Mouse (Mus musculus) E14TG2a.4 (cell line): ENCODE results near the gene Xiap.

ENCODE experiments used
- H3K27me3 ChIP-seq: 2 replicates; pipeline ENCODE4 v1.6.1; 2014; ENCODE audit warnings: low read length, control low read depth; ENCODE audit not compliant: insufficient read depth
- H3K36me3 ChIP-seq: 2 replicates; pipeline ENCODE4 v1.6.1; 2014; ENCODE audit warnings: low read length, control low read depth; ENCODE audit not compliant: insufficient read depth
- H3K4me1 ChIP-seq: replicated peaks from 2 replicates; pipeline ENCODE4 v1.6.1; 2014; ENCODE audit warnings: low read depth, low read length, control low read depth
- H3K4me3 ChIP-seq: replicated peaks from 2 replicates; pipeline ENCODE4 v1.5.1; 2014; ENCODE audit warnings: mild to moderate bottlenecking, low read length
- H3K9me3 ChIP-seq: 2 replicates; pipeline ENCODE4 v1.6.1; 2014; ENCODE audit warnings: low read length, control low read depth
- CTCF ChIP-seq: conservative IDR thresholded peaks from 2 replicates; pipeline ENCODE4 v1.5.1; 2014; ENCODE audit warnings: low read length
- NANOG ChIP-seq: IDR thresholded peaks from 2 replicates; pipeline ENCODE4 v1.6.1; 2014; ENCODE audit warnings: borderline replicate concordance, low read length, mixed read lengths
- POU5F1 ChIP-seq: IDR thresholded peaks from 2 replicates; pipeline ENCODE4 v1.6.1; 2014; ENCODE audit warnings: low read length, borderline replicate concordance

The Xiap gene

DNA sequence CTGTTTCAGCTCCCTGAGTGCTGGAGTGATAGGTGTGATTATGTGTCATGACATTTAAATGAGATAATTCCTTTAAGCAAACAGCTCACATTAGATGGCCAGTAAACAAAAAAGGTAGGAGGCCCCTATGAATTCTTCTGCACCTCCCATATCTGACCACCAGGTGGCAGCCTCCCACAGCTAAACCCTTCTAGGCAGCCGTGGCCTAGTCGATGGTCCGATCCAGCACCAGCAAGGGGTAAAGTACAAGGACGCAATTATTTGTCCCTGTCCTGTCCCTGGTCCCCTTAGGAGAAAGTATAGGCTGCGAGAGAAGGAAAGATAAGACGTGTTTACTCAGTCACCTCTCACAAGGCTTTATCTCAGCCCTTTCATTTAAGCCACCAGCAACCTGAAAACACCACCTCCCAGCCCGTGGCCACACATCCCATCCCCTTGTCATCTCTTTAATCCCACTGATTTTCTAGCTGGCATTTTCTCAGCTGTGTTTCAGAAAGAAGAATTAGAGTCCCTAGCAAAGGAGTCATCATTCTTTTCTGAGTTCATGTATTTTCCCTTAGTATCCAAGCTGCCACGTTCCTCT is 26.3 kb upstream of the Xiap start:
- H3K4me3 ChIP-seq, result no peak overlapping the region
- H3K4me1 ChIP-seq, result peaks cover 7% of the 10 kb centered on the region; the same call in 1 of the 2 replicates
- H3K9me3 ChIP-seq, result no peaks in the 10 kb centered on the region
- H3K36me3 ChIP-seq, result no peaks in the 10 kb centered on the region
- no peaks in the 10 kb centered on the region for H3K27me3 ChIP-seq
- TF ChIP-seq CTCF (peak; percentile 57), POU5F1 (no peak), NANOG (no peak)

- Histone ChIP-seq H3K36me3 (no peaks in the 10 kb centered on the region), H3K27me3 (no peaks in the 10 kb centered on the region), H3K9me3 (no peaks in the 10 kb centered on the region), H3K4me3 (no peak overlapping the region), H3K4me1 (peaks cover 7% of the 10 kb centered on the region; the same call in 1 of the 2 replicates)
- TF ChIP-seq NANOG (no peak), POU5F1 (no peak), CTCF (no peak)
Measured at GRCm38 (mm10) chrX:42033911-42034310, 25.6 kb upstream of the Xiap start.

- Histone ChIP-seq H3K9me3 (peaks cover under 1% of the 10 kb centered on the region; the same call in 1 of the 2 replicates), H3K36me3 (no peaks in the 10 kb centered on the region), H3K4me3 (no peak overlapping the region), H3K27me3 (no peaks in the 10 kb centered on the region), H3K4me1 (no peaks in the 10 kb centered on the region)
- TF ChIP-seq POU5F1 (no peak), CTCF (peak; percentile 50; the same call in 1 of the 2 replicates)
Measured at GRCm38 (mm10) chrX:42039481-42039880, 20.0 kb upstream of the Xiap start.

GRCm38 (mm10) chrX:42044935-42045334 is 14.5 kb upstream of the Xiap start:
- Histone ChIP-seq H3K4me3 (no peak overlapping the region), H3K9me3 (peaks cover 3% of the 10 kb centered on the region; the same call in 1 of the 2 replicates), H3K27me3 (no peaks in the 10 kb centered on the region), H3K4me1 (no peaks in the 10 kb centered on the region), H3K36me3 (no peaks in the 10 kb centered on the region)
- TF ChIP-seq NANOG (no peak), POU5F1 (no peak), CTCF (no peak)

DNA sequence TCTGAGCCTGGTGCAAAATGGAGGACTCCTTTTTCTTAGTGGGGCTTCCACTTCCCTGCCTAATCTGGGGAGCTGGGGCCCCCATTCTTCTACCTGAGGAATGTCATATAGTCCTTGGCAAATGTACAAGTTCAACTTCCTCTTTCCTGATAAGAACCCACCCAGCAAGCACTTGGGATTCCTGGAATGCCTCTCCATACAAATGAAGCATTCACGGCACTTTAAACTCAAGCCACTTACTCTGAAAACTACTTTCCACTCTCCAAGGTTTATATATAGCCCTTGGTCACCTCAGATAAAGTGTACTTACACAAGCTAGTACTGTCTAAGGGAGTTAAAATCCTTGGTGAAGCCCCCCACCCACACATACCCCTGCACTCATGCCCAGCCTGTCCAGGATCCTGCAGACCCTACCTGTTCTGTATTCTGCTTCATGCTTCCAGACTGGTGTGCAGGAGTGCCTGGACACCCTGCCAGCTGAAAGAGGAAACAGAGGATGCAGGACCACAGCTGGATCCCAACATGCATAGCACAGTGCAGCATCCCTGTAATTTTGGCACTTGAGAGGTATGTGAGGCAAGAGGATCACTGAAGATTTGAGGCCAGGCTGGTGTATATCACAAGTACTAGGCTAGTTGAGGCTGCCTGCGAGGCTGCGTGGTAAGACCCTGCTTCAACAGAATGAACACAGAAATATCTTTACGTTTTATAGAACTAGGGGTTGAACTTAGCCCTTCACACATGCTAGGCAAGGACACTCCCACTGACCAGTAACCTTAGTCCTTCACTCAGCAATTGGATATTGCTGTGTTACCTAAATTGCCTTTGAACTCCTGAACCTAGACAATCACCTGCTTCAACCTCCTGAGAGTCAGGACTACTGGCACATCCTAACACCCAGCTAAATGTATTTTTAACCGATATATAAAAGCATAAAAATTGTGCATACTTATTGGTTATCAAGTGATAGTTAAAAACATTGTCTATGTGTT is 8.5 kb upstream of the Xiap start:
- Histone ChIP-seq H3K36me3 (no peaks in the 10 kb centered on the region), H3K4me1 (peaks cover 8% of the 10 kb centered on the region), H3K9me3 (no peaks in the 10 kb centered on the region), H3K27me3 (no peaks in the 10 kb centered on the region), H3K4me3 (no peak overlapping the region)
- TF ChIP-seq POU5F1 (no peak), NANOG (no peak), CTCF (no peak)

GRCm38 (mm10) chrX:42057012-42057411 is 2.5 kb upstream of the Xiap start:
- TF ChIP-seq NANOG (no peak), POU5F1 (no peak), CTCF (no peak)
- Histone ChIP-seq H3K27me3 (no peaks in the 10 kb centered on the region), H3K4me1 (peaks cover 17% of the 10 kb centered on the region), H3K9me3 (no peaks in the 10 kb centered on the region), H3K4me3 (no peak overlapping the region), H3K36me3 (no peaks in the 10 kb centered on the region)

DNA sequence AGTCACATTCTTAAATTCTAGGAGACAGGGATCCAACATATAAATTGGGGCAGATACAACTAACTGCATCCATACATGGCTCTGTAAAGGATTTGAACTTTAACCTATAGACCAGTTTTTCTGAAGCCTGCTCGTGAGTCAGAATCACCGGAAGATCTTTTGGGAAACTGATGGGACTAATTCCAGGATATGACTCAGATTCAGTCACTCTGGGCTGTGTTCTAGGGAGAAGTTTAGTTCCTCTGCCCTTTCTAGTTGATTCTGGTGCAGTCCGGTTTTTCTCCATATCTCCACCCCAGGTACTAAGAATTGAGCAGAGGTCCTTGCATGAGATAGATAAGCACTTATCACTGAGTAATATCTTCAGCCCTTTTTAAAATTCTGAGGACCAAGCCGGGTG is 1.6 kb upstream of the Xiap start:
- Histone ChIP-seq H3K36me3 (no peaks in the 10 kb centered on the region), H3K4me3 (no peak overlapping the region), H3K4me1 (peaks cover 17% of the 10 kb centered on the region), H3K9me3 (no peaks in the 10 kb centered on the region), H3K27me3 (no peaks in the 10 kb centered on the region)
- TF ChIP-seq NANOG (no peak), CTCF (no peak), POU5F1 (no peak)

DNA sequence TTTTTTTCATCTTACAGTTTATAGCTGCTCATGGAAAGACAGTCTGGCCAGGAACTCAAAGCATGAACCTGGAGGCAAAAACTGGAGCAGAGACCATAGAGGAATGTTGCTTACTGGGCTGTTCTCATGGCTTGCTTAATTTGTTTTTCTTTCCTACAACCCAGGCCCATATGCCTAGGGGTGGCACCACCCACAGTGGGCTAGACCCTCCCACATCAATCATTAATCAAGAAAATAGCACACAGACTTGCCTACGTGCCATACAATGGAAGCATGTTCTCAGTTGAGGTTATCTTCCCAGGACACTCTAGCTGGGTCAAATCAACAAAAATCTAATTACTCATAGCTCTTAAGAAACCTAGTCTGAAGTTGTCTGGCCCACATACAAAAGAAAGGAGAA is 4.1 kb downstream of the Xiap start:
- H3K4me3 ChIP-seq, result no peak overlapping the region
- TF ChIP-seq NANOG, result no peak

DNA sequence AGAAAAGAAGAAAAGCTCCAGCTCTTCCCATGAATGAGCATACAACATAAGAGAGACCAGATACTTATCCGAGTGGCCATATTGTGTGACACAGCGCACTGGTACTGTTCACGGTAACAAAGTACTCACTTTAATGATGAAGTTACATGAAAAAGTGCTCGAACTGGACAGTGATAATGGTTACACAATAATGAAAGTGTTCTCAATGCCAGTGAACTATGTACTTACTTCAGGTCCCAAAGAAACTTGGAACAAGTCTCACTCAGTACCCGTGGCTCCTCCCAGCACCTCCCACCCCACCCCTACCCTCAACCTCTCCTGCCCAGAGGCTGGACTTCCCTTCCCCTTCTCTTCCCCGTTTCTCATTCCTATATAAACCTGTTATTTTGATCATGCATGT is 5.6 kb downstream of the Xiap start:
- no peaks in the 10 kb centered on the region for H3K27me3 ChIP-seq
- H3K4me3 ChIP-seq, result no peak overlapping the region
- TF ChIP-seq CTCF (no peak), POU5F1 (no peak), NANOG (no peak)
- no peaks in the 10 kb centered on the region for H3K9me3 ChIP-seq
- no peaks in the 10 kb centered on the region for H3K36me3 ChIP-seq
- peaks cover 24% of the 10 kb centered on the region for H3K4me1 ChIP-seq

More for the DNA sequence above, 4.1 kb downstream of the Xiap start:
- Histone ChIP-seq H3K36me3 (no peaks in the 10 kb centered on the region), H3K27me3 (no peaks in the 10 kb centered on the region), H3K4me1 (peaks cover 33% of the 10 kb centered on the region), H3K9me3 (no peaks in the 10 kb centered on the region)
